Mouse (Mus musculus): Measurements from ENCODE around the gene Spaca4.

- TF ChIP-seq POLR2A (IDR thresholded peaks at IDR 0.05; ENCODE audit: low read depth, low read length) (no peak), CTCF (conservative IDR thresholded peaks at IDR 0.05 in 1 of 2, IDR thresholded peaks at IDR 0.05 in 1 of 2; ENCODE audit: low read depth in 2 of 2, low read length in 2 of 2) (no peak), MYC (IDR thresholded peaks at IDR 0.05; ENCODE audit: low read depth, low read length) (no peak), TCF12 (IDR thresholded peaks at IDR 0.05; ENCODE audit: low read depth, low read length) (no peak), GABPA (IDR thresholded peaks at IDR 0.05; ENCODE audit: insufficient replicate concordance, low read depth, low read length) (no peak), ZC3H11A (IDR thresholded peaks at IDR 0.05; ENCODE audit: low read depth, low read length) (no peak), CHD1 (IDR thresholded peaks at IDR 0.05; ENCODE audit: low read depth, low read length) (no peak), MEF2A (IDR thresholded peaks at IDR 0.05; ENCODE audit: borderline replicate concordance, low read depth, low read length) (no peak), ZMIZ1 (IDR thresholded peaks at IDR 0.05; ENCODE audit: low read depth, low read length) (no peak), TBP (conservative IDR thresholded peaks at IDR 0.05; ENCODE audit: low read depth, low read length) (no peak), EP300 (IDR thresholded peaks at IDR 0.05; ENCODE audit: low read length) (no peak)
Measured at GRCm38 (mm10) chr7:45685811-45686210, 39.8 kb downstream of the Spaca4 start.

Data from CH12.LX (cell line).